Mouse (Mus musculus) heart, adult 9 months (tissue): Measurements from ENCODE around the gene Zc3h7a.

ENCODE experiments used
- DNase-seq, 2 experiments: peaks; one replicate each; pipeline ENCODE4 v3.0.0; 2022; ENCODE audit warnings: low spot score in 2 of 2

Gene Zc3h7a

DNA sequence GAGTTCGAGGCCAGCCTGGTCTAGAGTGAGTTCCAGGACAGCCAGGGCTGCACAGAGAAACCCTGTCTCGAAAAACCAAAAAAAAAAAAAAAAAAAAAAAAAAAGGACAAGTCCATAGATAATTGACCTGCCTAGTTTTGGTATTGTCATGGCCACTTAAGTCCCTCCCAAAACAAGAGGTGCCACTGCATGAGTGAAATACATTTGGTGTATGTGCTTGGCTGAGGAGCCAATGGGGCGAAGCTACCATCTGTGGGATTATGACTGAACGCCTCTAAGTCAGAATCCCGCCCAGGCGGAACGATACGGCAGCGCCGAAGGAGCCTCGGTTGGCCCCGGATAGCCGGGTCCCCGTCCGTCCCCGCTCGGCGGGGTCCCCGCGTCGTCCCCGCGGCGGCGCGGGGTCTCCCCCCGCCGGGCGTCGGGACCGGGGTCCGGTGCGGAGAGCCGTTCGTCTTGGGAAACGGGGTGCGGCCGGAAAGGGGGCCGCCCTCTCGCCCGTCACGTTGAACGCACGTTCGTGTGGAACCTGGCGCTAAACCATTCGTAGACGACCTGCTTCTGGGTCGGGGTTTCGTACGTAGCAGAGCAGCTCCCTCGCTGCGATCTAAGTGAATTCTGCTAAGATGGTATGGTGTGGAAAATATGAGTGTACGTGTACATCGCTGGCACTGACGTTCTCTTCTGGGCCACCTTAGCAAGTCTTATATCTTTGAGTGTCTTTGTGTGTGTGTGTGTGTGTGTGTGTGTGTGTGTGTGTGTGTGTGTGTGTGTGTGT lies 32.3 kb downstream of the Zc3h7a start:
- DNase-seq = peak; percentile 99 to 100

DNA sequence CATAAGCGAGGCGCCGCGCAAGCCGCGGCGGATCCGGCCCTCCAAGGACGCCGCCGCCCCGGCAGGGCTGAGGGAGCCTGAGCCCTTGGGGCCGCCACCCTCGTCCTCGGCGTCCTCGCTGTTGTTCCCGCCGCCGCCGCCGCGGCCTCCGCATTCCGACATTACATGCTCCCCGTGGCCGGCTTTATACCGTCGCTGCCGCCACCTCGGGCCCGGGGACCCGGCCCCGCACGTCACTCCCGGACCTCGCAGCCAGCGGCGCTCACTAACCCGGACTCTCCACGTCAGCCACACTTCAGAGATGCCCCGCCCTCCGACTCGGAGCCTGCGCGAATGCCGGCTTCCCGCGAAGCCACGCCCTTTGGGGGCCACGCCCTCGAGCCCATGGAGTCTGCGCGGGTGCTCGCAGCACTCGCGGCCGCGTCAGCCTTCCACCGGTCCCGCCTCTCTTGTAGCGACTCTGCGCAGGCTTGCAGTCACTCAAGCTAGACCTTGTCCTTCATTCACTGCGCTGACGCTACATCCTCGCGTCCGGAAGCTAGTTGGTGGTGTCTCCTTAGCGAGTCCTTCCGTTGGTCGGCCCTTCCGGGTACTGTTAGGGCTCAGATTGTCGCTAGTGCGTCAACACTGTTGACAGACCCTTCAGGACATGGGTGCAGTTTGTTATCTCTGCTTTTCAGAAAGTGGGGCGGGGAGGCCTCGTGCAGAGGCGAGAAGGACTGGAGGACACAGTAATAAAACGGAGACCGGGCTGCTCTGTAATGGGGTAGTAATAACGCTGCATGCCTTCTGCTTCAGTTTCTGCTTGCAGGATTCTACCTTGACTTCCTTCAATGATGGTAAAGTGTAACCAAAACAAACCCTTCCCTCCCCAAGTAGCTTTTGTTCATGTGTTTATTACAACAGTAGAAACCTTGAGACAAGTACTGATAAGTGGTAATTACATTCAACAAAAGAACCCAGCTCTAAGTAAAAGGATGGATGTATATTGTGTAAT lies 41.5 kb downstream of the Zc3h7a start, which contains the start of gene Txndc11:
TSS of gene Txndc11 (minus strand) at position 303 of the 997 bp plus-strand sequence.
- peak; percentile 99 to 100 for DNase-seq

DNA sequence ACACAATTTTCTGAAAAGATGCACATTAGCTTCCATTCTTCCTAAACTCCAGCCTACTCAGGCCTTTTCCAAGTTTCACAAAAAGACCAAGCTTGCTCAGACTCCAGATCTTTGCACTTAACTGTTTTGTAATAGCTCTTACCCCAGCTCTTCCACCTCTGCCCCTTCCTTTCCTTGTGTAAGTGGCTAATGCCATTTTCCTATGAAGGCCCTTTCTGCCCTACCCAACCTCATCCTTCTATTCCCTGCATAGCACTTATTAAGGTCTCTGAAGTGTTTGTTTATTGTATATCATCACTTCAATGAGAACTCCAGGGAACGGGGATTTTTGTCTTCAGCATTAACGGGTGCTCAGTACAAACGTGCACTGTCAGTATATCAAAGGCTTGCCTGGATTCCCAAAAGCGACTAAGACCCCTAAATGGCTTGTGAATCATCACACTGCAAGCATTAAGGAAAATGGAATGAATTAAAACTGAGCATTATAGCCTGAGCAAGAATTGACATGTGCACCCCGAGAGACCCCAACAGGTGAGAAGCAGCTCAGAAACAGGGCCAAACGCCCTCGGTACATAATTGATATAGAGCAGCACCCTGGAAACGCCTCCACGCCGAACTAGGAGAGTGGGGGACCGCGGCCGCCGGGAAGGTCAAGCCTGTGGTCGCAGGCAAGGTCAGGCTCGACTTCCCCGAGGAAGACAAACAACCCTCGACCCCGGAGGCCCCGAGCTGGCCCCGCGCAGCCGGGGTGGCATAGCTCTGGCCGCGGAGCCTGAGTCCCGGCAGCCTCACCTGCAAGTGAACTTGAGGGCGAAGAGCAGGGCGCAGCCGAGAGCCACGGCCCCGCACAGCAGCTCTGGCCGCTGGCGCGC lies 42.5 kb downstream of the Zc3h7a start:
- peak in 1 of 2 experiments; percentile 6 for DNase-seq

DNA sequence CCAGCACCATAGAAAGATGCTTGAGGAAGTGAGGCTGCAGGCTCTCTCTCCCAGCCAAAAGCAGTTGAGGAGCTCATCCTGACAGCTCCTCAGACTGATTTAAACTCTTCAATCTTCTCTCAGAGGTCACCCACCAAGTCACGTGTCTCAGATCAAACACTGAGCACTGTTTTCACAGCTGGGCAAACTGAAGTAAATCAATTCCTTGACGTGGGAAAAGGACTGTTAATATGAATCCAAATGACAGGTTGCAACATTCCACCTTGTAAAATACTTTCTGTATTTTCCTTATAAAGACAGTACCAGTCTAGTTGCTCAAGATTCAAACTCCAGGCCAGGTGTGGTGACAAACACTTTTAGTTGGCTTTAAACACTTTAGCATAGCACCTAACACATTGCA lies 43.4 kb downstream of the Zc3h7a start:
- no peak for DNase-seq

DNA sequence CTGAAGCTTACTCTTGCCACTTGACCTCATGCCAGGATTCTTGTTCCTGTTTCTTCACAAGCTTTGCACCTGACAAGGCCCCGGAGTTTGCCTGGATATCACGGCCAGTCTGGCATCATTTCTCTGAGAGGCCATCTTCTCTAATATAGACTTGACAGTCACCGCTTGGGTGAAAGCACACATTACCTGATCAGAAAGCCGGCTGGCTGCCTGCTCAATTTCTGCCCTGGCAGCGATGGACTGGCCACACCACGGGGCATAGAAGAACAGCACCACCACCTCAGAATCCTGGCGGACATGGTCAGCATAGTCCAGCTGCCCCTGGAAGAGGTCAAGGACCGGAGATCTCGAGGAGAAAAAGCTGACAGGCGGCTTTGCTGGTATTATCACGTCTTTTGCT lies 47.9 kb downstream of the Zc3h7a start:
- no peak for DNase-seq

DNA sequence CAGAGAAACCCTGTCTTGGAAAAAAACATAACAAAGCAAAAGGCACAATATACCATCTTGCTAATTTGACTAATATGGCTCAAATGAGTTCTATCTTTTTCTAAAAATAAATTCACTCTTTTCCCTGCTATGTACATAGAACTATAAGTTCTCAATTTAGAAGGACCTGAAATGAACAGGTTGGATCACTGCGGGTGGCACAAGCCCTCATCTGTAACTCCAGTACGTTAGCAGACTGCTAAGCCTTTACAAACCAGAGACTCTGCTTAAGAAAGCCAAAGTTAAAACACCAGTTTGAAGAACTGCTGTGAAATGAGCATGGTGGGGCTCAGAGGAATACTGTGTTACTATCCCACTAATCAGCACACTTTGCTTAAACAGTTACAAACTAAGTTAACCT lies 50.8 kb downstream of the Zc3h7a start:
- DNase-seq = no peak

DNA sequence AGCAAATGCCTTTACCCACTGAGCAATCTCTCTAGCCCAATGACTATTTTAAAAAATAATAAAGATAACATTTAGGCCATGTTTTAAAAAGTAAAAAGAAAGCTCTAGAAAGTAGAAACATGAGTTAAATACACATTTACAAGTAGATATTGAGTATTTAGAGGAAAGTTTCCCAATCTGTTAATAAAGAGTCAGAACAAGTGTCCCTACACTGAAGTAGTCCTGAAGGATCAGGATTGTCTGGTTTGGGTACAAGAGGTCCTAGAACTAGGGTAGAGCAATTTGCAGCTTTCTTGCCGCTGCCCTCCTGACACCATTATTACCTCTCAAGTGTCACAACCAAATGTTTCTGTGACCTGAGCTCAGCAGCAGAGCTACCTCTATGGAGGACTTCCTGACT lies 52.1 kb downstream of the Zc3h7a start:
- DNase-seq = no peak

DNA sequence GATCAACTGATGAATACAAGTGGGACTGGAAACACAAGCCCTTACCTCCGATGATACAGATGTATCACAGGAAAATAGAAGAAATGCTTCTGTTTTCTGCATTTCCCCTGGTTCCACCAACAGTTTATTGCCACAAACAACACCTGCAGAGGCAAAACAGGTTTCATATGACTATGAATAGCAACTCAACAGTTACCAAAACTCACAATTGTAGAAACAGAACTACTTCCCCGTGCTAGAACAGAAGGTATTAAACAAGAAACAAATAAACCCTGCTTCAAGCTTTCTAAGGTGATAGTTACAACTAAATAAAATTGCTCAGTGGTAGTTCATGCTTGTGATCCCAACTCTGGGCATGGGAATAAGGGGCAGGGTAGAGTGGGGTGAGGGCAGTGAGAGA lies 53.6 kb downstream of the Zc3h7a start:
- DNase-seq = no peak

DNA sequence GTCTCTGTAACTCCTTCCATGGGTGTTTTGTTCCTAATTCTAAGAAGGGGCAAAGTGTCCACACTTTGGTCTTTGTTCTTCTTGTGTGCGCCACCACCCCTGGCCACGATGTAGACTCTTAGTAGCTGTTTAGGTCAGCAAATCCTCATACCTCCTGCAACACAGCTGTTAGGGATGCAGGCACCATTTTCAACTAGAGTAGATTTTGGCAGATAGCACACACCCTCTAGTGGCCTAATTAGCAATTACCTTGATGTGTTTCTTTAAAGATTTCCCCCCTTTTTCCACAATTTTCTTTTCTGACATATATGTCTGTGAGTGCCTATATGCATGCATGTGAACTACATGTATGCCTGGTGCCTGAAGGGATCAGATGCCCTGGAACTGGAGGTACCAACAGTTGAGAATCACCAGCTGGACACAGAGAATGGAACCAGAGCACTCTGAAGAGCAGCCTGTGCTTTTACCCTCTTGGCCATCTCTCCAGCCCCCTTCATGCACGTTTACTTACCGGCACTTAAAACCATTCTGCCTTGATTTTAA lies 66.9 kb downstream of the Zc3h7a start:
- DNase-seq = no peak

DNA sequence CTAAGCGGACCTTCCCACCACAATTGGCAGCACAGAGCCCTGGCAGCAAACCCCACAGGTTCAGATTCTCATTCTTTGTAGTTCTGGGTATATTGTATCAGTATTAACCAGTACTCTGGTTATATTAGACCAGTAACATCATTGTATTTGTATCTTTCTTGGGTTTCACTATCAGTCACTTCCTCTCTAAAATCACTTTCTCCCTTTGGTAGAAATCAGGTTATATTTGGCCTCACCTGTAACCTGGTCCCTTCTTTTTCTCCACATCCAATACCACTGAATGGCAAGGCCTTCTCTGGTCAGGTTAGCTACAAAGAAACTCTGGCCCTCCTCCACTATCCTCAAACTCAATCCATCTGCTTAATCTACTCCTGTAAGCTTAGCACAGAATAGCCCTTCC lies 71.3 kb downstream of the Zc3h7a start:
- DNase-seq = no peak

DNA sequence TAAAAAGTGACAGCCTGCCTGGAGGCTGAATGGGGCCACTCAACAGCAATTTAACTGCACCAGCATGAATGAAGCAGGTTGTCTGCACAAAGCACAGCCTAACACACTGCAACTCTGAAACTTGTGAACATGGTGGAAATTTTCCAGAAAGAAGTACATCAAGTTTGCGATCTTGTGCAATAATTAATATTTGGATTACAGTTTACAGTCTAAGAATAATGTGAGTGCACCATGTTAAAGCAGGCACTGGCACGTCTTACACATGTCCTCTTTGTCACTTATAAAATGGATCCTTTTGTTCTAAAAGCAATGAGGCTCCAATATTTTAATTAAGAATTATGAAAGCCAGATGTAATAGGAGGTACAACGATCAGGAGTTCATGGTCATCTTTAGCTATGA lies 78.9 kb downstream of the Zc3h7a start:
- no peak for DNase-seq

DNA sequence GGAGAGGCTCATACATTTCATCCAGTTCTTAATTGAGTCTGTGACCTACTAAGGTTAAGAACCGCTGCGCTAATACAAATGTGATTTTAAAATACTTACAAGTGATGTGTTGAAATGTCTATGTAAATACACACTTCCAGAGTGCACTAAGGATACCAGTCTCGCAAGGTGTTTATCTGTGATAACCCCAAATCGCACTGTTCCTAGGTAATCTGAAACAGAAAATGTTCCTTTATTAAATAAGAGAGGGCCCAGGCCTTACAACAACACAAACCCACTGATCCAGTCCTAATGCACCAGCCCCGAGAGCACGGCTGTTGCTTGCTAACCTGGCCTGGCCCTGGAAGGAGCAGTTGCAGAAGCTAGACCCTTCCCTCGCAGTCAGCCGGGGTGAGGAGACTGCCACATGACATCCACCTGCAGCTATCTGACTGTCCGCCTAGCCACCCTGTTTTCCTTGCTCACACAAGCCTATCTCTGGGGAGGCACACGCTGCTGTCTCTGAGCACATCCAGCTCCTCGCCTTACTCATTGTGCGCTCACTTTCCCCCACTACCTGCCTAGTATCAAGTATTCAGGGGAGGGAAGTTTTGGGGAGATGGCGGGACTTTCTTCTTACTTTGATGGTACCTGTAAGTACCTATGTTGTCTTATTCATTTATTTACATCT lies 82.3 kb downstream of the Zc3h7a start:
- DNase-seq = no peak

DNA sequence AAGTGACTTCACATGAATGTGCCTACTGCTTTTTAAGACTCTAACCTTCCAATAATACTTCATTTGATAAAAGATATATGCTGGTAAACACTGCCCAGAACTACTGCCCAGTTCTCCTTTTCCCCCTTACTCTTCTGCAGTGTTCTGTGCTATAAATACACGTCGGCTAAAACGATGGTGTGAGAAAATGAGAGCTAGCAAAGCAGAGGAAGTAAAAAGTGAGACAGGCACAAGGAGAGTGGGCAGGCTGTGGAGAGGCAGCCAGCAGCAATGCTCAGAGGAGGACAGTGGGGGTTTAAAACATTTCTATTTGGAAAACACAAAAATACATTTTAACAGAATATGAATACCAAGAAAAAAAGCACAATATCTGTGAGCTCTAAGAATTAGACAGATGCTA lies 83.7 kb downstream of the Zc3h7a start:
- no peak for DNase-seq

DNA sequence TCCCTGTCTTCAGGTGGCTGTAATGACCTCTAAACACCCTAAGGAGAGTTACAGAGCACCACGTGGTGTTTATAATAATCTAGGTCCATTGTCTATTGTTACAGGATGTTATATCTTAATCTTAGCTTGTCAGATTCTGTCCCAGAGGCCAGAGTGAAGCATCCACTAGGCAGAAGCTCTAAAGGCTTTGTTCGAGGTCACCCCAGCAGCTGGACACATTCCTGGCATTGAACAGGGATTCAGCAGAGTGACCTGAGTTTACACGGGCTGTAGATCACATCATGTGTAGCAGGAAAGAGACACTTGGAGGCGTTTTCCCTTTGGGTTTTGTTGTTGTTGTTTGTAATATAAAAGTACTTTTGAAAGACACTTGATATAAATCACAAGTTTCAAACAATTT lies 84.1 kb downstream of the Zc3h7a start:
- DNase-seq = peak in 1 of 2 experiments; percentile 55

DNA sequence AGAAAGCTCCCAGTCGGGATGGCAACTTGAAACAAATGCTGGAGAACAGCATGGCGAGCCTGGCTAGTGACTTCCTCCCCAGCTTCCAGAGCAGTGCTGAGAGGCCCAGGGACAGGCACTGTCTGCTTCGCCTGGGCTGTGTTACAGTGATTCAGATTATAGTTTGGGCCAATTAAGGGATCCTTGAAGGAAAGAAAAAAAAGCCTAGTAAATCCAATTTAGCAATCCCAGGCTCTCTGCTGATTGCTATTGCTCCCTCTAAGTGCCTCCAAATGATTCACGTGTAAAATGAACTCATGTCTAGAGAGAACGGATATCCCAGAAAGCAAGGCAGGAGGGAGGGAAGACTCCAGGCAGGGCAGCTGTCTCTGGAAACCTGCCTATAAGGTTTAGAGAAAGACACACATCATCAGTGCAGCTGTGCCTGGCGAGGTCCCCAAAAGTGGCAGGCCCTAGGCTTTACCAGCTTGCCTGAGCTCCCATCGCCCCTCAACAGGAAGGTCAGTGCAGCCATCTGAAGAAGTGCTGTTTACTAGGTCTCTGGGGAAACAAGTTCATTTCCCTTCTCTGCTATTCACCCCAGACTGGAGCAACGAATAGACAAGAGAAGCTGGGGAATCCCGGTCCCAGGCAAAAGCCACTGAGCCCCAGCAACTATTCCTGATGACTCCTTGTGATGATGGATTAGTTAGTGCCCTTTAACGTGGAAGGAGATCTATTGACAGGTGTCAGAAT lies 85.2 kb downstream of the Zc3h7a start:
- no peak for DNase-seq

DNA sequence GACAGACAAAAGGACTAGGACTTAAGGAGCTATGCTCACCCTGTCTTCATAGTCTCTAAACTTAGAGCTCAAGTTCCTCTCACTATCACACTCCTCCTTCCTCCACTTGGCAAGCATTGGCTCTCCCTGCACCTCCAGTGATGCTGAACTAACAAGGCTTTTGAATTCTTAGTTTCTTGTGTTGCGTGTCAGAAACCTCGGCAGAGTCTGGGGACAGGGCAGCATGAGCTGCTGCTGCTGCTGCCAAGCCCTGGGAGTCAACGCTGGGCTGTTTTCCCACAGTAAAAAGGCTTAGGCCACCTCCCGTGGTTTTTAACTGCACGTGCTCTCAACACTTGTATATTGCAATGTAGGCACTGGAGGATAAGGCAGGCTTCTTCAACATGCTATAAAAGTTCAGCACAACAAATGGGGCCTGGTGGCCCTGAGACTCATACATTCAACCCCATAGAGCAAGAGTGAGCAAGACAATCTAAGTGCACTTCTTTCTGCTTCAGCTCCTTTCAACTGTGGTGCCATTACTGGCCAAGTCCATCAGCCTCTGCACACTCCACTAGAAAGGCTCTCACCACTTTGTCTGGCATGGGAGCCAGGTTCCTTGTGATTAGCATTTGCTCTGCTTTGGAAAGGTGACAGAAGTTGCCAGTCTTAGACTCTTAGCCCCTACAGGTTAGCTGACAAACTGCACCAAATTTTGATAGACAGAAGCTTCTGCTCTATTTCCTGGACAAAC lies 89.2 kb downstream of the Zc3h7a start:
- DNase-seq = no peak
